In genomic region chr7:139078181-139078580, GRCm38 (mm10) we compare ENCODE assay signal across 10 mouse cellular contexts. TPM values are rescaled to one million over a fixed set of nuclear protein-coding genes. Genes with fewer than 3 reads are reported as not detected.
DNase-seq lines count a peak whose midpoint lies in the region; ATAC-seq and TF ChIP-seq lines count a peak whose summit lies in the region.
"Had no signal": no experiment of that assay in that cellular context is flagged by ENCODE, and none has a peak within 500 bp of the region (broad histone marks: within the 10 kb centered on the region; RNA-seq: fewer than 3 reads in every experiment).

No protein-coding gene starts in this region.

- H3K27ac ChIP-seq in hindbrain, embryonic 10.5 days: peak overlapping the region; percentile 87
- H3K27ac ChIP-seq in midbrain, postnatal 0 days (ENCODE audit: low read depth, low read length): no peak overlapping the region

- no peak for TF ChIP-seq POLR2A in lung, adult 2 months (IDR thresholded peaks at IDR 0.05; ENCODE audit: borderline replicate concordance, extremely low read depth, low read depth, low read length)

- no peaks in the 10 kb centered on the region for H3K36me3 ChIP-seq in hindbrain, embryonic 10.5 days
- H3K36me3 ChIP-seq in midbrain, postnatal 0 days (ENCODE audit: insufficient read depth, low read length): no peaks in the 10 kb centered on the region; the same call in 1 of the 2 replicates

- no peak for ATAC-seq in midbrain, postnatal 0 days (ENCODE audit: low FRiP score)

- DNase-seq in adrenal gland, postnatal 10 days: peak; percentile 22
- DNase-seq in adrenal gland, adult 18-20 months (ENCODE audit: low spot score in 2 of 2): no peak
- peak; percentile 61 for DNase-seq in left cerebral cortex, postnatal 4 days
- DNase-seq in left cerebral cortex, adult 8-10 months (ENCODE audit: low spot score in 2 of 2): no peak
- DNase-seq in hindbrain, embryonic 10.5 days (ENCODE audit: low spot score): no peak
- DNase-seq in midbrain, postnatal 0 days (ENCODE audit: low spot score): peak; percentile 56
- DNase-seq in lung, adult 2 months: no peak
- no peak for DNase-seq in lung, postnatal 10 days
- DNase-seq: thymus, adult 2 months had no signal

- intact Hi-C loops in left cerebral cortex, postnatal 4 days (cut with DNase I): no loop called here

- peaks cover 78% of the 10 kb centered on the region for H3K4me1 ChIP-seq in hindbrain, embryonic 10.5 days (replicated peaks)
- H3K4me1 ChIP-seq in midbrain, postnatal 0 days (ENCODE audit: insufficient read depth, low read length): no peaks in the 10 kb centered on the region
- no peaks in the 10 kb centered on the region for H3K4me1 ChIP-seq in lung, adult 2 months (ENCODE audit: control insufficient read depth, insufficient read depth, low read length)

- TF ChIP-seq CTCF in midbrain, postnatal 0 days (IDR thresholded peaks at IDR 0.05): no peak
- no peak for TF ChIP-seq CTCF in lung, adult 2 months (IDR thresholded peaks at IDR 0.05; ENCODE audit: insufficient read depth, low read length)

- no peak overlapping the region for H3K4me2 ChIP-seq in midbrain, postnatal 0 days (ENCODE audit: low read depth, low read length, poor library complexity, severe bottlenecking)
- H3K4me2 ChIP-seq: heart, embryonic 11.5 days had no signal

- H3K4me3 ChIP-seq in hindbrain, embryonic 10.5 days: no peak overlapping the region
- H3K4me3 ChIP-seq in midbrain, postnatal 0 days (ENCODE audit: low read depth, low read length): no peak overlapping the region
- no peak overlapping the region for H3K4me3 ChIP-seq in lung, adult 2 months (replicated peaks; ENCODE audit: extremely low read depth, low read depth, low read length)

- H3K9me3 ChIP-seq in hindbrain, embryonic 10.5 days: no peaks in the 10 kb centered on the region
- no peaks in the 10 kb centered on the region for H3K9me3 ChIP-seq in midbrain, postnatal 0 days (ENCODE audit: low read length)

- whole genome bisulfite sequencing in hindbrain, embryonic 10.5 days: 73% methylated on average over 6 of the region's 6 CpGs
- 55% methylated on average over 6 of the region's 6 CpGs for WGBS in midbrain, postnatal 0 days
- WGBS in lung, adult 2 months: 56% methylated on average over 6 of the region's 6 CpGs

- peaks cover 20% of the 10 kb centered on the region for H3K27me3 ChIP-seq in hindbrain, embryonic 10.5 days (ENCODE audit: insufficient read depth, poor library complexity, severe bottlenecking)
- H3K27me3 ChIP-seq in midbrain, postnatal 0 days (ENCODE audit: insufficient read depth, low read length): no peaks in the 10 kb centered on the region

- no peak overlapping the region for H3K9ac ChIP-seq in midbrain, postnatal 0 days (replicated peaks; ENCODE audit: low read length, poor library complexity, severe bottlenecking)

RNA-seq across cellular contexts. Expression of gene Dpysl4, which starts 7.6 kb away (rescaled TPM):
- total RNA-seq in adrenal gland, postnatal 10 days (2021): 1 to 10 TPM; 3.3 to 6.3 TPM
- under 1 TPM; 0.22 to 0.70 TPM for total RNA-seq in adrenal gland, adult 18-20 months (2021)
- total RNA-seq in left cerebral cortex, postnatal 4 days (2021): 100 to 1,000 TPM; 101 to 108 TPM
- total RNA-seq in left cerebral cortex, adult 8-10 months (2022): 10 to 100 TPM; 45.5 to 50.1 (median 46.9) TPM
- polyA plus RNA-seq in hindbrain, embryonic 10.5 days (2016; fragmentation: Nextera tagmentation; extraction: Ambion mirVana): 122 and 257 TPM in 2 replicates
- total RNA-seq in midbrain, postnatal 0 days (2014; rRNA removed): 172 and 180 TPM in 2 replicates
- 164 and 167 TPM in 2 replicates for polyA plus RNA-seq in midbrain, postnatal 0 days (2015; fragmentation: Nextera tagmentation; extraction: Ambion mirVana)
- polyA plus RNA-seq in lung, adult 2 months (2012; rRNA removed): 0.38 and 0.40 TPM in 2 replicates

Comparison
In these comparisons a context has a peak if more than half of its experiments do, and no peak if none do; other contexts are left out.
1. DNase-seq: peak in adrenal gland, postnatal 10 days (single experiment), left cerebral cortex, postnatal 4 days (single experiment) and midbrain, postnatal 0 days (single experiment); none in adrenal gland, adult 18-20 months (0 of 2), left cerebral cortex, adult 8-10 months (0 of 2), hindbrain, embryonic 10.5 days (single experiment), lung, adult 2 months (single experiment) and lung, postnatal 10 days (single experiment).
2. RNA of gene Dpysl4, which starts 7.6 kb away (total RNA-seq): 172 to 180 TPM in midbrain, postnatal 0 days, 101 to 108 TPM in left cerebral cortex, postnatal 4 days and 45.5 to 50.1 TPM in left cerebral cortex, adult 8-10 months; 3.3 to 6.3 TPM in adrenal gland, postnatal 10 days and 0.22 to 0.70 TPM in adrenal gland, adult 18-20 months; every median in the first group is over 4 times any median in the second.